In the genomic region with DNA sequence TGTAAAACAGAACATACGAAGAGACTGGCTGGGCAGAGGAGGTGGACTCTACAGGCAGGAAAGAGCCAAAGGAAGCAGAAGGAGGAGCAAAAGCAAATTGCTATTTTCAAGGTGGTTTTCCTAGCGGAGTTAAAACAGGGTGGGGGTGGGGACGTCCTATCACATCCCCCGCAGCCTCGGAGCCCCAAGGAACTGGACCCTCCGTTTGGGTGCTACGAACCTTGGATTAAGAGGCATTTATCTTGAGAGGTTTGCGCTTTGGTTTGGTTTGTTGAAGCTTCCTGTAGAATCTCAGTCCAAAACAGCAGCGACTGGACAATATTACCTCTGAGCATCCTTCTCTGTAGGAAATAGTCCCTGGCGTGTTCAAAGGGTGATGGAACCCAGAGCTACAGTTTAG, we compare ENCODE assay signal across 8 mouse cellular contexts. TPM values are rescaled to one million over a fixed set of nuclear protein-coding genes. Genes with fewer than 3 reads are reported as not detected.
DNase-seq lines count a peak whose midpoint lies in the region; ATAC-seq and TF ChIP-seq lines count a peak whose summit lies in the region.
"Had no signal": no experiment of that assay in that cellular context is flagged by ENCODE, and none has a peak within 500 bp of the region (broad histone marks: within the 10 kb centered on the region; RNA-seq: fewer than 3 reads in every experiment).

No protein-coding gene starts in this region.

- WGBS in lung, embryonic 15.5 days = 10% methylated on average over 10 of the region's 10 CpGs
- WGBS in forebrain, embryonic 16.5 days = 19% methylated on average over 10 of the region's 10 CpGs
- WGBS in limb, embryonic 14.5 days = 14% methylated on average over 10 of the region's 10 CpGs
- WGBS in stomach, embryonic 14.5 days = 11% methylated on average over 10 of the region's 10 CpGs

- H3K4me2 ChIP-seq in lung, embryonic 15.5 days = peak overlapping the region; percentile 47
- H3K4me2 ChIP-seq in forebrain, embryonic 16.5 days (ENCODE audit: low read length) = peak overlapping the region; percentile 42
- H3K4me2 ChIP-seq in limb, embryonic 14.5 days (replicated peaks; ENCODE audit: low read depth, low read length, severe bottlenecking) = peak overlapping the region; percentile 52
- H3K4me2 ChIP-seq in stomach, embryonic 14.5 days (replicated peaks; ENCODE audit: low read depth, low read length) = peak overlapping the region; percentile 44

- no peaks in the 10 kb centered on the region for H3K9me3 ChIP-seq in lung, embryonic 15.5 days
- no peaks in the 10 kb centered on the region for H3K9me3 ChIP-seq in forebrain, embryonic 16.5 days (ENCODE audit: control insufficient read depth, low read length)
- H3K9me3 ChIP-seq in limb, embryonic 14.5 days (ENCODE audit: control insufficient read depth, low read length) = no peaks in the 10 kb centered on the region
- no peaks in the 10 kb centered on the region for H3K9me3 ChIP-seq in stomach, embryonic 14.5 days (ENCODE audit: control insufficient read depth, low read depth, low read length)

- H3K36me3 ChIP-seq in lung, embryonic 15.5 days = no peaks in the 10 kb centered on the region
- H3K36me3 ChIP-seq in forebrain, embryonic 16.5 days (ENCODE audit: control insufficient read depth, insufficient read depth) = no peaks in the 10 kb centered on the region
- H3K36me3 ChIP-seq in limb, embryonic 14.5 days (ENCODE audit: control insufficient read depth, insufficient read depth, low read length) = no peaks in the 10 kb centered on the region
- H3K36me3 ChIP-seq in stomach, embryonic 14.5 days (ENCODE audit: control insufficient read depth, insufficient read depth, low read length) = no peaks in the 10 kb centered on the region

- TF ChIP-seq POLR2A in limb, embryonic 14.5 days (IDR thresholded peaks at IDR 0.05; ENCODE audit: borderline replicate concordance, extremely low read depth, insufficient read depth, insufficient read length) = no peak

- H3K4me1 ChIP-seq in lung, embryonic 15.5 days = 0 out of 2 replicates have a peak, but pooled peaks cover 9% of the 10 kb centered on the region
- H3K4me1 ChIP-seq in forebrain, embryonic 16.5 days (replicated peaks; ENCODE audit: control insufficient read depth, insufficient read depth, low read length) = peaks cover 5% of the 10 kb centered on the region; the same call in 1 of the 2 replicates
- peaks cover 6% of the 10 kb centered on the region for H3K4me1 ChIP-seq in limb, embryonic 14.5 days (ENCODE audit: control insufficient read depth, insufficient read depth, low read length)
- 0 out of 2 replicates have a peak, but pooled peaks cover 3% of the 10 kb centered on the region for H3K4me1 ChIP-seq in stomach, embryonic 14.5 days (ENCODE audit: control insufficient read depth, insufficient read depth, low read length)

- H3K9ac ChIP-seq in lung, embryonic 15.5 days = no peak overlapping the region
- H3K9ac ChIP-seq in forebrain, embryonic 16.5 days (replicated peaks; ENCODE audit: low read depth, low read length) = no peak overlapping the region
- H3K9ac ChIP-seq in limb, embryonic 14.5 days (ENCODE audit: low read depth, low read length, severe bottlenecking) = peak overlapping the region; percentile 25; the same call in 1 of the 2 replicates
- H3K9ac ChIP-seq in stomach, embryonic 14.5 days (replicated peaks; ENCODE audit: low read depth, low read length) = no peak overlapping the region

- DNase-seq in lung, postnatal 36 days = no peak
- no peak for DNase-seq in limb, embryonic 14.5 days (ENCODE audit: low spot score)
- DNase-seq in gastrocnemius, postnatal 10 days = no peak
- DNase-seq in cerebellum, postnatal 14 days = no peak
- DNase-seq: thymus, adult 18-20 months had no signal

- ATAC-seq in lung, embryonic 15.5 days (ENCODE audit: borderline replicate concordance, extremely low read depth, low FRiP score, low TSS enrichment) = no peak
- ATAC-seq in forebrain, embryonic 16.5 days = no peak
- ATAC-seq in limb, embryonic 14.5 days (ENCODE audit: low FRiP score, low read depth) = no peak
- ATAC-seq in stomach, embryonic 14.5 days (ENCODE audit: insufficient number of reproducible peaks, insufficient read depth, low FRiP score, low read depth) = no peak

- H3K27me3 ChIP-seq in lung, embryonic 15.5 days = no peaks in the 10 kb centered on the region; the same call in 1 of the 2 replicates
- 0 out of 2 replicates have a peak, but pooled peaks cover 2% of the 10 kb centered on the region for H3K27me3 ChIP-seq in forebrain, embryonic 16.5 days (replicated peaks; ENCODE audit: control insufficient read depth, insufficient read depth, low read length)
- H3K27me3 ChIP-seq in limb, embryonic 14.5 days (ENCODE audit: control insufficient read depth, insufficient read depth, low read length) = no peaks in the 10 kb centered on the region
- no peaks in the 10 kb centered on the region for H3K27me3 ChIP-seq in stomach, embryonic 14.5 days (ENCODE audit: control insufficient read depth, insufficient read depth, low read length)

- H3K4me3 ChIP-seq in lung, embryonic 15.5 days = peak overlapping the region; percentile 20
- H3K4me3 ChIP-seq in forebrain, embryonic 16.5 days (replicated peaks; ENCODE audit: low read length) = 0 out of 2 replicates have a peak overlapping the region, but pooled peaks have one; percentile 5
- peak overlapping the region; percentile 30 for H3K4me3 ChIP-seq in limb, embryonic 14.5 days (replicated peaks; ENCODE audit: low read length)
- H3K4me3 ChIP-seq in stomach, embryonic 14.5 days (ENCODE audit: low read depth, low read length) = peak overlapping the region; percentile 24

- H3K27ac ChIP-seq in lung, embryonic 15.5 days = no peak overlapping the region
- H3K27ac ChIP-seq in forebrain, embryonic 16.5 days (ENCODE audit: low read length) = no peak overlapping the region
- H3K27ac ChIP-seq in limb, embryonic 14.5 days (replicated peaks; ENCODE audit: low read depth, low read length) = no peak overlapping the region
- H3K27ac ChIP-seq in stomach, embryonic 14.5 days (ENCODE audit: low read length) = no peak overlapping the region

RNA-seq across cellular contexts. Expression of gene Cyb5r3, which starts 37.3 kb away (rescaled TPM):
- 139 and 155 TPM in 2 replicates for polyA plus RNA-seq in lung, embryonic 15.5 days (2015; fragmentation: Nextera tagmentation; extraction: Ambion mirVana)
- polyA plus RNA-seq in forebrain, embryonic 16.5 days (2015; fragmentation: Nextera tagmentation; extraction: Ambion mirVana) = 92.1 and 112 TPM in 2 replicates
- 73.3 and 79.9 TPM in 2 replicates for polyA plus RNA-seq in limb, embryonic 14.5 days (2012; rRNA removed)
- polyA plus RNA-seq in limb, embryonic 14.5 days (2014; fragmentation: Nextera tagmentation; extraction: Ambion mirVana) = 135 and 136 TPM in 2 replicates
- polyA plus RNA-seq in stomach, embryonic 14.5 days (2014; fragmentation: Nextera tagmentation; extraction: Ambion mirVana) = 207 and 214 TPM in 2 replicates
- 100 to 1,000 TPM in 1 of 2 experiments, 10 to 100 TPM in 1; 91.3 to 102 TPM for total RNA-seq in gastrocnemius, postnatal 10 days (2021)

RNA-seq across cellular contexts. Expression of gene A4galt, which starts 41.9 kb away (rescaled TPM):
- 3.5 and 3.6 TPM in 2 replicates for polyA plus RNA-seq in lung, embryonic 15.5 days (2015; fragmentation: Nextera tagmentation; extraction: Ambion mirVana)
- 2.4 and 2.8 TPM in 2 replicates for polyA plus RNA-seq in forebrain, embryonic 16.5 days (2015; fragmentation: Nextera tagmentation; extraction: Ambion mirVana)
- polyA plus RNA-seq in limb, embryonic 14.5 days (2012; rRNA removed) = 2.9 and 3.5 TPM in 2 replicates
- polyA plus RNA-seq in limb, embryonic 14.5 days (2014; fragmentation: Nextera tagmentation; extraction: Ambion mirVana) = 1.4 and 2.7 TPM in 2 replicates
- polyA plus RNA-seq in stomach, embryonic 14.5 days (2014; fragmentation: Nextera tagmentation; extraction: Ambion mirVana) = 9.6 and 13.4 TPM in 2 replicates
- 1 to 10 TPM; 5.3 to 7.0 TPM for total RNA-seq in gastrocnemius, postnatal 10 days (2021)
